Mouse (Mus musculus) small intestine, adult 2 months (tissue): ENCODE measurements at regions not wholly inside any gene's neighbourhood (a gene's known extent, or its start where the extent isn't known, plus 50 kb on each side); places are given as distances from the start of the nearest gene placed in this dataset.

Experiments used
- CTCF ChIP-seq: fragments of 200-500 bp; IDR thresholded peaks from 2 replicates; pipeline ENCODE4 v1.5.1; 2012; ENCODE audit warnings: low read depth, mild to moderate bottlenecking, control low read depth, inconsistent platforms, low read length, moderate library complexity, mixed read lengths; ENCODE audit not compliant: insufficient replicate concordance, insufficient read length; ENCODE audit errors: extremely low read depth
- POLR2A ChIP-seq: fragments of 200-500 bp; IDR thresholded peaks from 2 replicates; pipeline ENCODE4 v1.6.1; 2012; ENCODE audit warnings: low read depth, mild to moderate bottlenecking, control low read depth, inconsistent platforms, low read length, moderate library complexity

GRCm38 (mm10) chr2:173445039-173445438, 77.3 kb upstream of the 1700021F07Rik start:
- TF ChIP-seq CTCF (no peak), POLR2A (no peak)
